Comparison of ENCODE assay signal across 12 mouse cellular contexts in genomic region chr8:79079196-79079561, GRCm38 (mm10). TPM values are rescaled to one million over a fixed set of nuclear protein-coding genes. Genes with fewer than 3 reads are reported as not detected.
DNase-seq lines count a peak whose midpoint lies in the region; ATAC-seq and TF ChIP-seq lines count a peak whose summit lies in the region.
"Had no signal": no experiment of that assay in that cellular context is flagged by ENCODE, and none has a peak within 500 bp of the region (broad histone marks: within the 10 kb centered on the region; RNA-seq: fewer than 3 reads in every experiment).

No protein-coding gene starts in this region.

- no peak for TF ChIP-seq CTCF in cerebellum, adult 2 months (IDR thresholded peaks at IDR 0.05; ENCODE audit: borderline replicate concordance, insufficient read depth, low read depth, low read length)

- no peaks in the 10 kb centered on the region for H3K27me3 ChIP-seq in cerebellum, adult 2 months (ENCODE audit: control insufficient read depth, insufficient read depth, low read length)
- H3K27me3 ChIP-seq in intestine, embryonic 14.5 days (replicated peaks; ENCODE audit: control insufficient read depth, insufficient read depth, low read length) = no peaks in the 10 kb centered on the region
- no peaks in the 10 kb centered on the region for H3K27me3 ChIP-seq in neural tube, embryonic 15.5 days (replicated peaks)
- no peaks in the 10 kb centered on the region for H3K27me3 ChIP-seq in kidney, embryonic 14.5 days (ENCODE audit: control insufficient read depth, insufficient read depth, low read length)
- H3K27me3 ChIP-seq: embryonic facial prominence, embryonic 12.5 days; liver, embryonic 13.5 days had no signal

- no peak overlapping the region for H3K4me3 ChIP-seq in cerebellum, adult 2 months (replicated peaks; ENCODE audit: insufficient read depth, low read depth, low read length)
- no peak overlapping the region for H3K4me3 ChIP-seq in intestine, embryonic 14.5 days (ENCODE audit: low read depth, low read length)
- H3K4me3 ChIP-seq in neural tube, embryonic 15.5 days (replicated peaks) = no peak overlapping the region
- no peak overlapping the region for H3K4me3 ChIP-seq in kidney, embryonic 14.5 days (ENCODE audit: low read length)
- H3K4me3 ChIP-seq: embryonic facial prominence, embryonic 12.5 days; liver, embryonic 13.5 days had no signal

- ATAC-seq in intestine, embryonic 14.5 days (replicated peaks; ENCODE audit: low FRiP score, low TSS enrichment, low read depth) = peak; percentile 37; the same call in 1 of the 2 replicates
- ATAC-seq in neural tube, embryonic 15.5 days (ENCODE audit: low FRiP score) = peak; percentile 25
- no peak for ATAC-seq in kidney, embryonic 14.5 days (ENCODE audit: low FRiP score, low TSS enrichment)

- no peak for TF ChIP-seq POLR2A in cerebellum, adult 2 months (IDR thresholded peaks at IDR 0.05; ENCODE audit: borderline replicate concordance, insufficient read depth, low read length)

- DNase-seq in cerebellum, adult 2 months = no peak
- no peak for DNase-seq in cerebellum, postnatal 36 days
- DNase-seq in retina, postnatal 1 day = peak; percentile 82
- no peak for DNase-seq in retina, embryonic 14.5 days (ENCODE audit: low spot score)
- no peak for DNase-seq in intestine, embryonic 14.5 days (ENCODE audit: low spot score)
- no peak for DNase-seq in gastrocnemius, postnatal 25 days
- DNase-seq: heart, adult 18-20 months; kidney, postnatal 4 days; liver, embryonic 13.5 days had no signal

- H3K9ac ChIP-seq in intestine, embryonic 14.5 days (ENCODE audit: low read length) = no peak overlapping the region
- no peak overlapping the region for H3K9ac ChIP-seq in neural tube, embryonic 15.5 days (replicated peaks)
- no peak overlapping the region for H3K9ac ChIP-seq in kidney, embryonic 14.5 days (ENCODE audit: low read depth, low read length)
- H3K9ac ChIP-seq: embryonic facial prominence, embryonic 12.5 days; liver, embryonic 13.5 days had no signal

- H3K4me1 ChIP-seq in cerebellum, adult 2 months (ENCODE audit: control insufficient read depth, insufficient read depth, low read length) = peaks cover 7% of the 10 kb centered on the region; the same call in 1 of the 2 replicates
- H3K4me1 ChIP-seq in intestine, embryonic 14.5 days (replicated peaks; ENCODE audit: control insufficient read depth, insufficient read depth, low read length) = peaks cover 11% of the 10 kb centered on the region
- H3K4me1 ChIP-seq in neural tube, embryonic 15.5 days = peaks cover 53% of the 10 kb centered on the region
- H3K4me1 ChIP-seq in kidney, embryonic 14.5 days (ENCODE audit: control insufficient read depth, insufficient read depth, low read length) = peaks cover 10% of the 10 kb centered on the region; the same call in 1 of the 2 replicates

- H3K4me2 ChIP-seq in intestine, embryonic 14.5 days (ENCODE audit: low read length) = no peak overlapping the region
- H3K4me2 ChIP-seq in neural tube, embryonic 15.5 days = peak overlapping the region; percentile 13
- H3K4me2 ChIP-seq in kidney, embryonic 14.5 days (replicated peaks; ENCODE audit: low read depth, low read length) = no peak overlapping the region
- H3K4me2 ChIP-seq: embryonic facial prominence, embryonic 12.5 days; liver, embryonic 13.5 days had no signal

- H3K27ac ChIP-seq in cerebellum, adult 2 months (ENCODE audit: insufficient read depth, low read length) = 0 out of 2 replicates have a peak overlapping the region, but pooled peaks have one; percentile 71
- H3K27ac ChIP-seq in intestine, embryonic 14.5 days (ENCODE audit: low read depth) = no peak overlapping the region
- H3K27ac ChIP-seq in neural tube, embryonic 15.5 days (replicated peaks) = peak overlapping the region; percentile 69
- no peak overlapping the region for H3K27ac ChIP-seq in kidney, embryonic 14.5 days (ENCODE audit: low read depth, low read length)
- H3K27ac ChIP-seq: embryonic facial prominence, embryonic 12.5 days; liver, embryonic 13.5 days had no signal

- 51% methylated on average over 3 of the region's 3 CpGs for WGBS in cerebellum, adult 2 months
- WGBS in intestine, embryonic 14.5 days = 65% methylated on average over 3 of the region's 3 CpGs
- 47% methylated on average over 3 of the region's 3 CpGs for WGBS in neural tube, embryonic 15.5 days
- 76% methylated on average over 3 of the region's 3 CpGs for WGBS in kidney, embryonic 14.5 days

- H3K36me3 ChIP-seq in intestine, embryonic 14.5 days (ENCODE audit: control insufficient read depth, insufficient read depth, low read length) = peaks cover 48% of the 10 kb centered on the region
- H3K36me3 ChIP-seq in neural tube, embryonic 15.5 days = peaks cover 6% of the 10 kb centered on the region; the same call in 1 of the 2 replicates
- H3K36me3 ChIP-seq in kidney, embryonic 14.5 days (ENCODE audit: control insufficient read depth, insufficient read depth, low read length) = peaks cover 27% of the 10 kb centered on the region

- H3K9me3 ChIP-seq in intestine, embryonic 14.5 days (ENCODE audit: control insufficient read depth, low read length) = no peaks in the 10 kb centered on the region
- H3K9me3 ChIP-seq in neural tube, embryonic 15.5 days (replicated peaks) = no peaks in the 10 kb centered on the region
- H3K9me3 ChIP-seq in kidney, embryonic 14.5 days (ENCODE audit: control insufficient read depth, low read length) = no peaks in the 10 kb centered on the region
- H3K9me3 ChIP-seq: embryonic facial prominence, embryonic 12.5 days; liver, embryonic 13.5 days had no signal

RNA-seq across cellular contexts. Expression of gene Zfp827, which starts 50.9 kb away (rescaled TPM):
- polyA plus RNA-seq in cerebellum, adult 2 months (2012; rRNA removed) = 24.7 and 27.8 TPM in 2 replicates
- 10.6 and 12.4 TPM in 2 replicates for polyA plus RNA-seq in intestine, embryonic 14.5 days (2014; fragmentation: Nextera tagmentation; extraction: Ambion mirVana)
- polyA plus RNA-seq in neural tube, embryonic 15.5 days (2015; fragmentation: Nextera tagmentation; extraction: Ambion mirVana) = 10.1 and 10.4 TPM in 2 replicates
- total RNA-seq in gastrocnemius, postnatal 25 days (2021) = 1 to 10 TPM; 3.8 to 4.5 TPM
- polyA plus RNA-seq in kidney, embryonic 14.5 days (2014; fragmentation: Nextera tagmentation; extraction: Ambion mirVana) = 8.6 and 12.2 TPM in 2 replicates

Comparison
In these comparisons a context has a peak if more than half of its experiments do, and no peak if none do; other contexts are left out.
1. H3K27ac ChIP-seq: peak in cerebellum, adult 2 months (single experiment) and neural tube, embryonic 15.5 days (single experiment); none in intestine, embryonic 14.5 days (single experiment) and kidney, embryonic 14.5 days (single experiment).